ENCODE assay signal across 7 mouse cellular contexts in genomic region chr4:87648919-87649318, GRCm38 (mm10).
DNase-seq lines count a peak whose midpoint lies in the region; ATAC-seq and TF ChIP-seq lines count a peak whose summit lies in the region.

No protein-coding gene starts in this region.

- ATAC-seq in lung, embryonic 16.5 days (ENCODE audit: low read depth): no peak
- no peak for ATAC-seq in lung, postnatal 0 days
- peak; percentile 47; the same call in 1 of the 2 replicates for ATAC-seq in hindbrain, embryonic 12.5 days (ENCODE audit: low FRiP score)
- peak; percentile 49 for ATAC-seq in midbrain, embryonic 11.5 days (ENCODE audit: low FRiP score)

- intact Hi-C loops in gastrocnemius, adult 2 months (cut with DNase I): no loop called here

- H3K9ac ChIP-seq in lung, embryonic 16.5 days (ENCODE audit: low read length): no peak overlapping the region
- no peak overlapping the region for H3K9ac ChIP-seq in lung, postnatal 0 days (replicated peaks; ENCODE audit: low read depth)
- peak overlapping the region; percentile 25; the same call in 1 of the 2 replicates for H3K9ac ChIP-seq in hindbrain, embryonic 12.5 days
- no peak overlapping the region for H3K9ac ChIP-seq in midbrain, embryonic 11.5 days (ENCODE audit: low read length)

- TF ChIP-seq CTCF in lung, postnatal 0 days (IDR thresholded peaks at IDR 0.05): no peak
- no peak for TF ChIP-seq CTCF in gastrocnemius, adult 2 months (IDR thresholded peaks at IDR 0.05)

- H3K4me1 ChIP-seq in lung, embryonic 16.5 days (replicated peaks; ENCODE audit: control insufficient read depth, insufficient read depth, low read length): peaks cover 11% of the 10 kb centered on the region
- H3K4me1 ChIP-seq in lung, postnatal 0 days (ENCODE audit: insufficient read depth, low read depth, low read length): peaks cover 7% of the 10 kb centered on the region; the same call in 1 of the 2 replicates
- H3K4me1 ChIP-seq in hindbrain, embryonic 12.5 days: peaks cover 15% of the 10 kb centered on the region
- peaks cover 24% of the 10 kb centered on the region for H3K4me1 ChIP-seq in midbrain, embryonic 11.5 days (ENCODE audit: control insufficient read depth, insufficient read depth, low read length)

- no peaks in the 10 kb centered on the region for H3K9me3 ChIP-seq in lung, embryonic 16.5 days (ENCODE audit: control insufficient read depth, low read length)
- no peaks in the 10 kb centered on the region for H3K9me3 ChIP-seq in lung, postnatal 0 days (ENCODE audit: low read length)
- no peaks in the 10 kb centered on the region for H3K9me3 ChIP-seq in hindbrain, embryonic 12.5 days (replicated peaks)
- H3K9me3 ChIP-seq in midbrain, embryonic 11.5 days (ENCODE audit: control insufficient read depth, low read length): no peaks in the 10 kb centered on the region

- no peak for TF ChIP-seq EP300 in lung, postnatal 0 days (IDR thresholded peaks at IDR 0.05)

- no peak for DNase-seq in lung, postnatal 0 days (ENCODE audit: low spot score)
- DNase-seq in midbrain, embryonic 11.5 days (ENCODE audit: low spot score, missing footprints): no peak
- DNase-seq in left cerebral cortex, adult 8-10 months (ENCODE audit: low spot score in 2 of 2): no peak
- no peak for DNase-seq in gastrocnemius, adult 2 months
- no peak for DNase-seq in frontal cortex, postnatal 10 days (ENCODE audit: low spot score in 2 of 2)

- H3K27ac ChIP-seq in lung, embryonic 16.5 days (ENCODE audit: low read length): no peak overlapping the region
- H3K27ac ChIP-seq in lung, postnatal 0 days (ENCODE audit: low read length): no peak overlapping the region
- H3K27ac ChIP-seq in hindbrain, embryonic 12.5 days: peak overlapping the region; percentile 60
- H3K27ac ChIP-seq in midbrain, embryonic 11.5 days (ENCODE audit: low read depth, low read length): peak overlapping the region; percentile 80
- no peak overlapping the region for H3K27ac ChIP-seq in gastrocnemius, adult 2 months

- H3K4me2 ChIP-seq in lung, embryonic 16.5 days (ENCODE audit: low read depth, low read length): peak overlapping the region; percentile 68
- no peak overlapping the region; the same call in 1 of the 2 replicates for H3K4me2 ChIP-seq in lung, postnatal 0 days (replicated peaks; ENCODE audit: low read depth, low read length)
- H3K4me2 ChIP-seq in hindbrain, embryonic 12.5 days (replicated peaks): peak overlapping the region; percentile 59
- no peak overlapping the region; the same call in 1 of the 2 replicates for H3K4me2 ChIP-seq in midbrain, embryonic 11.5 days

- no peaks in the 10 kb centered on the region for H3K36me3 ChIP-seq in lung, embryonic 16.5 days (ENCODE audit: control insufficient read depth, insufficient read depth, low read length)
- no peaks in the 10 kb centered on the region for H3K36me3 ChIP-seq in lung, postnatal 0 days (ENCODE audit: insufficient read depth, low read length)
- H3K36me3 ChIP-seq in hindbrain, embryonic 12.5 days: no peaks in the 10 kb centered on the region
- H3K36me3 ChIP-seq in midbrain, embryonic 11.5 days (ENCODE audit: control insufficient read depth, insufficient read depth, low read length): no peaks in the 10 kb centered on the region

- no peak overlapping the region for H3K4me3 ChIP-seq in lung, embryonic 16.5 days (ENCODE audit: low read length)
- no peak overlapping the region for H3K4me3 ChIP-seq in lung, postnatal 0 days (ENCODE audit: low read depth, low read length)
- H3K4me3 ChIP-seq in hindbrain, embryonic 12.5 days: no peak overlapping the region
- H3K4me3 ChIP-seq in midbrain, embryonic 11.5 days (ENCODE audit: low read depth, low read length): no peak overlapping the region
- H3K4me3 ChIP-seq in gastrocnemius, adult 2 months: no peak overlapping the region

- no peaks in the 10 kb centered on the region for H3K27me3 ChIP-seq in lung, embryonic 16.5 days (ENCODE audit: control insufficient read depth, insufficient read depth, low read depth, low read length)
- no peaks in the 10 kb centered on the region for H3K27me3 ChIP-seq in lung, postnatal 0 days (replicated peaks; ENCODE audit: insufficient read depth, low read length)
- no peaks in the 10 kb centered on the region for H3K27me3 ChIP-seq in hindbrain, embryonic 12.5 days
- no peaks in the 10 kb centered on the region for H3K27me3 ChIP-seq in midbrain, embryonic 11.5 days (ENCODE audit: control insufficient read depth, insufficient read depth, low read length)

Comparison
In these comparisons a context has a peak if more than half of its experiments do, and no peak if none do; other contexts are left out.
1. H3K4me2 ChIP-seq: peak in lung, embryonic 16.5 days (single experiment) and hindbrain, embryonic 12.5 days (single experiment); none in lung, postnatal 0 days (single experiment) and midbrain, embryonic 11.5 days (single experiment).
2. ATAC-seq: peak in hindbrain, embryonic 12.5 days (single experiment) and midbrain, embryonic 11.5 days (single experiment); none in lung, embryonic 16.5 days (single experiment) and lung, postnatal 0 days (single experiment).
3. H3K27ac ChIP-seq: peak in hindbrain, embryonic 12.5 days (single experiment) and midbrain, embryonic 11.5 days (single experiment); none in lung, embryonic 16.5 days (single experiment), lung, postnatal 0 days (single experiment) and gastrocnemius, adult 2 months (single experiment).